Mouse (Mus musculus) thymus, postnatal 4 days (tissue): ENCODE data around the gene Slc12a6.

Experiments used
- DNase-seq: peaks from one replicate; pipeline ENCODE4 v3.0.0; 2021

Gene Slc12a6

GRCm38 (mm10) chr2:112265448-112266241, at the start of gene Slc12a6:
TSS of gene Slc12a6 (plus strand) at chr2:112265825.
- DNase-seq: peak; percentile 97

GRCm38 (mm10) chr2:112215977-112216376, 49.6 kb upstream of the Slc12a6 start:
- DNase-seq: no peak

- no peak for DNase-seq
These were observed 48.0 kb upstream of the Slc12a6 start for GRCm38 (mm10) chr2:112217614-112218013.

DNA sequence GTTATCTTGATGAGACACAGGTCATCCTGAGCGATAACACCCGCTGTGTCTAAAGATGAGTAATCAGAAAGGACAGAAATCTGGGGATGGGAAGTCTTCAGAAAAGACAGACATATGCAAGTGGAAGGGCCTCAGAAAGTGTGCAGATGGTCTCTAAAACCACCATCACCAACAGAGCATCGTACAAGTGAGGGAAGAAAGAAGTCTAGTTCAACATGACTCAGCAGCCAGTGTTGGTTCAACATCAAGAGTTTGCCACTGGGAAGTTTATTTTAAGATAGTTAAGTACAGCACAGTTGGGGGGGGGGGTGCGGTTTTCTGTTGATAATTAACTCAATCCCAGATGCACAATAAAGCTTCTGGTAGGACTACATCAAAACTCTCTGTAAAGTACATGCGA, 44.7 kb upstream of the Slc12a6 start:
- no peak for DNase-seq

GRCm38 (mm10) chr2:112222607-112223006, 43.0 kb upstream of the Slc12a6 start:
- DNase-seq: no peak

- DNase-seq: no peak
These were observed 41.3 kb upstream of the Slc12a6 start for GRCm38 (mm10) chr2:112224356-112224755.

DNA sequence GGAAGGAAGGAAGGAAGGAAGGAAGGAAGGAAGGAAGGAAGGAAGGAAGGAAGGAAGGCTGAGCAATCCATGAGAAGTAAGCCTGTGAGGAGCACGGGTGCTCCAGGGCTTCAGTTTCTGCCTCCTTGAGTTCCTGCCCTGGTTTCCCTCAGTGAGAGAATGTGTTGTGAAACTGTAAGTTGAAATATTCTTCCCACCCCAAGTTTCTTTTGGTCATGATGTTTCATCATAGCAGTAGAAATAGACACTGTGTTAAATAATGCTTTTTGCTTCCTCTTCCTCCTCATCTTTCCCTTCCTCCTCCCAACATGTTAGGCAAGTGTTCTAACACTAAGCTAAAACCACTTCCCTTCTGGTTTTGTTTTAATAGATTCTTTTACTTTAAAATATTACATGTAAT, 33.0 kb upstream of the Slc12a6 start:
- no peak for DNase-seq

DNA sequence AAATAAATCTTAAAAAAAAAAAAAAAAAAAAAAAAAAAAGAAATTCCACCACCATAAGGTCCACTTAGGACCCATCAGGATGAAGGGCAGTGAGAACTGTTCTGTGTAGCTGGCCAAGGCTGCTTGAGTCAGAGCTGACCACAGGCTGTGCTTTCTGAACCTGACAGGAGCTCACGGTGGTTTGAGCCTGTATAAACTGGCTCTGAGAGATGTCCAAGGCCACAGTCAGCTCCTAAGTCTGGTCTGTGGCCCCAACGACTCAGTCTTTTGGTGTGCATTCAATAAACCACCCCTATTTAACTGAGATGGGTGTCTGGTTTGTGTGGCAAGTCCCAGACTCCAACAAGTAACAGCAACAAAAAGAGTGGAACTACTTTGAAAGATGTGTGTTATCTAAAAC, 29.0 kb upstream of the Slc12a6 start:
- DNase-seq: no peak

- no peak for DNase-seq
These were observed 27.6 kb upstream of the Slc12a6 start for GRCm38 (mm10) chr2:112238006-112238405.

DNA sequence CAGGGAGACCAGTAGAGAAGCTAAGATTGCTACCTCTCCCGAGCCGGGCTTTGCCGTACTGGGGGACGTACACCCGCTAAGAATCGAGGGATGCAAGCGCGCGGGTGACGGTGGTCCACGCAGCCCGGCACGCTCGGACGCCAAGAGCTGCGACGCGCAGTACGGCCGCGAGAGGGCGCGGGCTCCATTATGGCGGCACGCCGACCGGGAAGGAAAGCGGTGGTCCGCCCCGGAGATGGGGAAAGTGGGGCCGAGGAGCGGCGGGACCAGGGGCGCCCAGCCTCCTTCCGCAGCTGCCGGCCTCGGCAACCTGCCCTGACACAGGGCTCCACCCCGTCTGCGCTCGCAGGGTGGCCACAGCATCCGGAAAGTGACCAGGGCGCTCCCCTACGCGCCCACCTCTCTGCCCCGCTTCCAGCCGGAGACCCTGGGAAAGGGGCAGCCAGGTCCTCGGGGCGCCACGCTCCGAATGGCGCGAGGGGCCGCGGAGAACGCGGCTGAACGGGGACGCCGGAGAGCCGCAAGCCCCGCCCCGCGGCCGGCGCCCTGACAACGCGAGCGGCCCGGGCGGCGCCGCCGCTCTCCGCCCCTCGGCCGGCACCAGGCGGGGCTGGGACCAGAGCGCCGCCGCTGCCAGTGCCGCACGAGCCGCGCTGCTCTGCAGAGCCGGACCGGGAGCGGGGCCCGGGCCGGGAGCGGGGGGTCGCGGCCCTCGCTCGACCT, 26.3 kb upstream of the Slc12a6 start, which contains the start of gene Lpcat4:
Lpcat4 (plus strand) TSS at position 257 of the 723 bp plus-strand sequence.
- DNase-seq: peak; percentile 94

DNA sequence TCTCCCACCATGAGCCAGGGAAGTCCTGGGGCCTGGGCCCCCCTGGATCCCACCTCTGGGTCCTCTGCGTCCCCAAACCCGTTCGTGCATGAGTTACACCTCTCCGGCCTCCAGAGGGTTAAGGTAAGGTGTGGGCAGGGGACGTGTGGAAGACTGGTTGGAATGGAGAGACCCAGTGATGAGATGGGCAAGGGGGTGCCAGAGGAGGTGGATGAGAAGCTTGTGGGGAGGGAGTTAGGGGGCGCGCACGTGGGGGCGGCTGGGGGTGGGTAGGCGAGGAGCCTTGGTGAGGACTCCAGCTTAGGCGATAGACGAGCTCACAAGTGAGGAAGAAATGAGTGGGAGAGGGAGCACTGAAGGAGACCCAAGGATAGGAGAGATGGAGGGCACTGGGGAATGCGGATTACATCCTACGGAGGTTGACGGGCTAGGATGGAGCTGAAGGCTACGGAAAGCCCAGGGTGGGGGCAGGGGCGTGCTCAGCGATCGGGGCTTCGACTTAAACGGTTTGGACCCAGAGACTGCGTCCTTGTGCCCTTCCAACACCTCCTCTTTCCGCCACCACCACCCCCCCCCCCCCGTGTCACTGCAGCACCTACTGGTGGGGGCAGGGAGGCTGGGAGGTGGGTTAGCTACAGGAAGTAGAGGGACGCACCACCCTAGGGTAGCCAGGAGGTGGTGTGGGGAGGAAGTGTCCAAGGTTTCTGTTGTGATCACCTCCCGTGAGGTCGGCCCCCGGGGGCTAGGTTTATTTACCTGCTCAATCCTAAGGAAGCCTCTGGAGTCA, 25.5 kb upstream of the Slc12a6 start:
- DNase-seq: peak; percentile 54

GRCm38 (mm10) chr2:112241787-112242186, 23.8 kb upstream of the Slc12a6 start:
- DNase-seq: no peak

DNA sequence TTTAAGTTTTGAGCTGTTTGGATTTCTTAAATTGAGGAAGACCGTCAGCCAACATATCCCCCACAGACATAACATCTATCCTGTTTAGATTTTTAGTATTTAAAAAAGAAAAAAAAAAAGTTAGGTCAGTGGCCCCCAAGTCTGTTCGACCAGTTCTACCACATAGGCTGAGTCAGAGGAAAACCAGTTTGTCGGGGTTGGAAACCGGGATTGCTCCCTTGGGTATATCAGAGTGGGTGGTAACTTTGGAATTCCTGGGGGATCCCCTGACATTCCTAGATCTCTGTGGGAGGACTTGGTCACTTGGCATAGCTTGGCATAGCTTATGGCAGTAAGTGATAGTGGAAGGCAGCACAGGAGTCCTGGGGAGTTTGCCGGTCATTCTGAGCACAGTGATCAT, 20.3 kb upstream of the Slc12a6 start:
- no peak for DNase-seq

DNA sequence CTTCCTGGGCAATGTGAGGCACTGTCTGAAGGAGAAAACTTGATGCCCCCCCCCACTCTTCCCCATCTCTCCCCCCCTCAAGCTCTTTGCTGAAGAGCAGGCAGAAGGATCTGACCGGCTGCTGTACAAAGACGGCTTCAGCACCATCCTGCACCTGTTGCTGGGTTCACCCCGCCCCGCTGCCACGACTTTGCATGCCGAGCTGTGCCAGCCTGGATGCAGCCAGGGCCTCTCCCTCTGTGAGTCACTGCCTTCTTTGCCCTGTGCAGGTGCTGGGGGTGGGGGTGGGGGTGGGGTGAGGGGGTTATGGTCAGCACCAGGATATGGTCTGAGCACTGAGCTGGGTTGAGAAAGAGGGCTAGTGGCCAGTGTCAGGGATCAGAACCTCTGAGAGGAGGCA, 19.4 kb upstream of the Slc12a6 start:
- DNase-seq: no peak

DNA sequence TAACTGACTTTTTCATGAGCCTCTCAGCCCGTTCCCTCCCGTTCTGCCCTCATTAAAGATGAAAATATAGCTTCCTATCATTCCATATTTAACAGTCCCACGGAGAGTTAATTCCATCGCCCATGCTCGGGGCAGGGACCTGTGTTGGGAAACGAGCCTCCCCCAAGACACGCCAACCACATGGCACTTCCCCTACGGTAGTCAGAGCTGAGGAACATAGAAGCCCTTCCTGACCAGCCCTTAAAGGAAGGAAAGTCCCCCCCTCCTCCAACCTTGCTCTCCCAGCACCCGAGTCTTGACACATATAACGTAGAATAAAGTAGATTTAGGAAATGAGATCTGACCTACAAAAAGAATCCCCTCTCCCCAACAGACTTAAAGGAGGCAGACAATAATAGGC, 18.3 kb upstream of the Slc12a6 start:
- no peak for DNase-seq

- DNase-seq: no peak
These were observed 15.7 kb upstream of the Slc12a6 start for GRCm38 (mm10) chr2:112249780-112250453.

DNA sequence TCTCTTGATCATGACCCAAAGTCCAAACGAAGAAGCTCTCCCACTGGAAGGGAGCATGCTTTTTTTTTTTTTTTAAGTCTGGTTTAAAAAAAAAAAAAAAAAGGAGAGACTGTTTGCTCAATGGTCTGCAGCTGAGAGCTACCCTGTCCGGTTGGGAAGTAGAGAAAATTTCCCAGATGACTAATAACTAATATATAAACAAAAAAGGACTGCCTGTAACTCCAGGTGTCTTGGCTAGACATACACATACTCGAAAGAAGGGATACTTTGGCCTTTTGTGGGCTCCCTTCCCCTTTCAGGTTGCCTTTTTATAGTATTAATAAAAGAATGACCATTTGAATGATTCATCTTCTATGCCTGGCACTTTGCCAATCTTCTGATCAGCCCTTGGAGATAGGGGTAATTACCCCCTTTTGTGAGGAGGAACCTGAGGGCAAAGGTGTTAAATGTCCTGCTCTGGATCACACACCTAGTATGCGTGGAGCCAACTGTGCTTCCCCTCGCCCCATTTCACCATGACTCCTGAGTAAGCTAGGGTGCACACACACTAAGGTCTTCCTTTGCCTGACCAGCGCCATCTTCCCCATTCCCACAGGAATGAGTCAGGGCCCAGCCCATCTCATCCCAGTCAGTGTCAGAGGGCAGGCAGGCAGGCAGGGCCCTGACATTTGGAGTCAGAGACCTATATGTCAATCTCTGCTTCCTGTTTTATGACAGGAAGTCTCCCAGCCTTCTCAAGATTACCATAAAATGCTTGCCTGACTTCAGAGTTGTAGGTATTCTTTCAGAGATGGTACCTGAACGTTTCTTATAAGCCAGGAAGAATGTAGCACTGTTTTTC, 10.7 kb upstream of the Slc12a6 start:
- no peak for DNase-seq

DNA sequence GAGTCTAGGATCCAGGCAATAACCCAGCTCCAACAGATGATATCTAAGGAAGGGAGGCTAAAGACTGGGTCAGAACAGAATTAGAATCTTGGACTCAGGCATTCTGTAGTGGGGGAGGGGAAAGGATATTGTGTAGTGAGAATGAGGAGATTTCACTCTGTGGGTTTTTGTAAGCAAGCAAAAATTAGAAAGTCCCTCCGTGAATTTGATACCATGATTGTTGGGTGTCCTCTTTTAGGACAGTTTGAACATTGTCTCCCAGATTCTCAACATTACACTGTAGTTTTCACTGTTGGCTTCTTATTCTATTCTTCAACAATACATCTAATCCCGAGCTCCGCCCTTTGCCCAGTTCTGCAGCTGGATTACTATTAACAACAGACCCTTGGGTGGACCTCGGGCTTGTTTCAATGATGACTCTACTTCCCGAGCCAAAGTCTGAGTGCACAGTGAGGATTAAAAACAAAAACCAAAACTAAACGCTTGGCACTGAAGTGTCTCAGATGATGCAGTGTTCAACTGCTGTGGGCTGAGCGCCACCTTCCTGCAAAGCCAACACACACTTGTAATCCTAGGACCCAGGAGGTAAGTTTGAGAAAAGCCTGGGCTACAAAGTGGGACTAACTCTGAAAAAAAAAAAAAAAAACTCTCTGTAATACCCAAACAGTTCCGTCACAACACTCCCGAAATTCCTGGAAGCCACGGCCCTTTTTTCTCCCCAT, 6.2 kb upstream of the Slc12a6 start, which contains the start of gene Nutm1:
Nutm1 (minus strand) TSS at position 51 of the 722 bp plus-strand sequence.
- DNase-seq: no peak

- DNase-seq: peak; percentile 81
These were observed 3.6 kb upstream of the Slc12a6 start, which contains the start of gene Nop10 for GRCm38 (mm10) chr2:112261748-112262653. TSS of gene Nop10 (plus strand) at chr2:112261926.

DNA sequence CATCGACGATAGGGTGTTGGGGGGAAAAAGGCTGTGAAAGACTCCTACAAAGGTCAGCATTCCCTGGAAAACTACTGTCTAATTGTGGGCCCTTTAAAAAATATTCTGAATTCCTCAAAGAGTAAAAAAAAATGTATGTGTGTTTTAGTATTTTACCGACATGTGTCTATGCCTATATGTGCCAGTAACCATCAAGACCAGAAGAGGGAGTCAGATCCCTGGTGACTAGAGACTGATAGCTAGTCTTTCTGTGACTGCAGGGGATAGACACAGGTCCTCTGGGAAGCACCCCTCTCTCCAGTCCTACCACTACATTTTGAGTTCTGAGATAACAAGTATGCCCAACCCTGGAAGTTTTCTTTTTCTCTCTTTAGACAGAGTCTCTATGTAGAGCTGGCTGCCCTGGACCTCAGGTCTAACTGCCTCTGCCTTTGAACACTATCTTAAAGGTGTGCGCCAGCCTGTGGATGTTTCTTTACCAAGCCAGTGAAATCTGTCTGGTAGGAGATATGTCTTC, 2.8 kb upstream of the Slc12a6 start:
- no peak for DNase-seq
